Mouse (Mus musculus): ENCODE results near the gene Col6a2.

Gene Col6a2

GRCm38 (mm10) chr10:76636026-76636425, 12.6 kb upstream of the Col6a2 start:
- no peak for DNase-seq (ENCODE audit: low spot score in 2 of 2)

GRCm38 (mm10) chr10:76634584-76634983, 11.2 kb upstream of the Col6a2 start:
- DNase-seq (ENCODE audit: low spot score in 2 of 2): no peak

- no peak for DNase-seq (ENCODE audit: low spot score in 2 of 2)
Measured at GRCm38 (mm10) chr10:76634094-76634571, 10.7 kb upstream of the Col6a2 start.

- no peak for DNase-seq (ENCODE audit: low spot score in 2 of 2)
Measured at GRCm38 (mm10) chr10:76632630-76633029, 9.2 kb upstream of the Col6a2 start.

GRCm38 (mm10) chr10:76630657-76631056, 7.2 kb upstream of the Col6a2 start:
- DNase-seq (ENCODE audit: low spot score in 2 of 2): no peak

- DNase-seq (ENCODE audit: low spot score in 2 of 2): peak in 1 of 2 experiments; percentile 1
Measured at GRCm38 (mm10) chr10:76627714-76628113, 4.3 kb upstream of the Col6a2 start.

- DNase-seq (ENCODE audit: low spot score in 2 of 2): no peak
Measured at GRCm38 (mm10) chr10:76624903-76625302, 1.5 kb upstream of the Col6a2 start.

- no peak for DNase-seq (ENCODE audit: low spot score in 2 of 2)
Measured at GRCm38 (mm10) chr10:76623734-76624133, 304 bp upstream of the Col6a2 start.

GRCm38 (mm10) chr10:76622411-76622810, 1.0 kb downstream of the Col6a2 start:
- DNase-seq (ENCODE audit: low spot score in 2 of 2): peak in 1 of 2 experiments; percentile 8

- DNase-seq (ENCODE audit: low spot score in 2 of 2): no peak
Measured at GRCm38 (mm10) chr10:76612473-76612872, 11.0 kb downstream of the Col6a2 start.

- DNase-seq (ENCODE audit: low spot score in 2 of 2): no peak
Measured at GRCm38 (mm10) chr10:76602690-76603089, 20.7 kb downstream of the Col6a2 start.

GRCm38 (mm10) chr10:76596338-76596737, 27.1 kb downstream of the Col6a2 start:
- DNase-seq (ENCODE audit: low spot score in 2 of 2): no peak

- DNase-seq (ENCODE audit: low spot score in 2 of 2): no peak
Measured at GRCm38 (mm10) chr10:76590197-76590596, 33.2 kb downstream of the Col6a2 start.

GRCm38 (mm10) chr10:76586190-76586589, 37.2 kb downstream of the Col6a2 start:
- DNase-seq (ENCODE audit: low spot score in 2 of 2): no peak

GRCm38 (mm10) chr10:76584138-76584537, 39.3 kb downstream of the Col6a2 start:
- DNase-seq (ENCODE audit: low spot score in 2 of 2): no peak

- DNase-seq (ENCODE audit: low spot score in 2 of 2): no peak
Measured at GRCm38 (mm10) chr10:76576920-76577319, 46.5 kb downstream of the Col6a2 start.

- DNase-seq (ENCODE audit: low spot score in 2 of 2): no peak
Measured at GRCm38 (mm10) chr10:76575374-76575773, 48.1 kb downstream of the Col6a2 start, which contains the start of gene Ftcd. Gene Ftcd, plus strand, starts transcription at chr10:76575648.

- no peak for DNase-seq (ENCODE audit: low spot score in 2 of 2)
Measured at GRCm38 (mm10) chr10:76572151-76572550, 51.3 kb downstream of the Col6a2 start.

- DNase-seq (ENCODE audit: low spot score in 2 of 2): no peak
Measured at GRCm38 (mm10) chr10:76571070-76571469, 52.4 kb downstream of the Col6a2 start.

GRCm38 (mm10) chr10:76569996-76570685, 53.3 kb downstream of the Col6a2 start:
- DNase-seq (ENCODE audit: low spot score in 2 of 2): no peak

GRCm38 (mm10) chr10:76561972-76562371, 61.5 kb downstream of the Col6a2 start, which contains the start of gene Spatc1l:
Gene Spatc1l, plus strand, starts transcription at chr10:76562272.
- DNase-seq (ENCODE audit: low spot score in 2 of 2): no peak

GRCm38 (mm10) chr10:76554061-76554460, 69.4 kb downstream of the Col6a2 start:
- no peak for DNase-seq (ENCODE audit: low spot score in 2 of 2)

GRCm38 (mm10) chr10:76551556-76551955, 71.9 kb downstream of the Col6a2 start:
- no peak for DNase-seq (ENCODE audit: low spot score in 2 of 2)

- no peak for DNase-seq (ENCODE audit: low spot score in 2 of 2)
Measured at GRCm38 (mm10) chr10:76550458-76550857, 73.0 kb downstream of the Col6a2 start.

Data from cerebellum, postnatal 4 days (tissue).